Mouse (Mus musculus): ENCODE measurements around the gene Kcnj3. TPM values are rescaled to one million over a fixed set of nuclear protein-coding genes. Genes with fewer than 3 reads are reported as not detected.
"Not testable (repeated sequence)": the region's sequence is repeated elsewhere in the genome, so short reads cannot be mapped to it uniquely, and the experiment has no call there.

The Kcnj3 gene
- polyA plus RNA-seq, 1 experiment from 2014 or later = 0.43 TPM

GRCm38 (mm10) chr2:55479933-55480601 lies 44.3 kb downstream of the Kcnj3 start:
- 80% methylated on average over 4 of the region's 4 CpGs for WGBS
- H3K4me3 ChIP-seq (ENCODE audit: low read depth, low read length) = no peak overlapping the region
- no peak overlapping the region for H3K4me2 ChIP-seq (replicated peaks; ENCODE audit: low read depth, low read length)
- H3K4me1 ChIP-seq (ENCODE audit: control insufficient read depth, insufficient read depth, low read length) = no peaks in the 10 kb centered on the region
- H3K9me3 ChIP-seq (ENCODE audit: control insufficient read depth, low read depth, low read length) = no peaks in the 10 kb centered on the region
- H3K36me3 ChIP-seq (ENCODE audit: control insufficient read depth, insufficient read depth, low read length) = no peaks in the 10 kb centered on the region
- H3K27ac ChIP-seq (ENCODE audit: low read length) = no peak overlapping the region
- no peak overlapping the region for H3K9ac ChIP-seq (replicated peaks; ENCODE audit: low read depth, low read length)
- H3K27me3 ChIP-seq (ENCODE audit: control insufficient read depth, insufficient read depth, low read length) = no peaks in the 10 kb centered on the region
- ATAC-seq (ENCODE audit: insufficient number of reproducible peaks, insufficient read depth, low FRiP score, low read depth) = no peak

GRCm38 (mm10) chr2:55480602-55480965 lies 44.8 kb downstream of the Kcnj3 start:
- no peak for ATAC-seq (ENCODE audit: insufficient number of reproducible peaks, insufficient read depth, low FRiP score, low read depth)
- Histone ChIP-seq H3K4me3 (ENCODE audit: low read depth, low read length) (no peak overlapping the region), H3K27me3 (ENCODE audit: control insufficient read depth, insufficient read depth, low read length) (no peaks in the 10 kb centered on the region), H3K4me1 (ENCODE audit: control insufficient read depth, insufficient read depth, low read length) (no peaks in the 10 kb centered on the region), H3K27ac (ENCODE audit: low read length) (no peak overlapping the region), H3K9ac (replicated peaks; ENCODE audit: low read depth, low read length) (no peak overlapping the region), H3K4me2 (replicated peaks; ENCODE audit: low read depth, low read length) (no peak overlapping the region), H3K9me3 (ENCODE audit: control insufficient read depth, low read depth, low read length) (no peaks in the 10 kb centered on the region), H3K36me3 (ENCODE audit: control insufficient read depth, insufficient read depth, low read length) (no peaks in the 10 kb centered on the region)

GRCm38 (mm10) chr2:55485500-55486129 lies 49.8 kb downstream of the Kcnj3 start:
- not testable (repeated sequence) for ATAC-seq (ENCODE audit: insufficient number of reproducible peaks, insufficient read depth, low FRiP score, low read depth); H3K36me3 ChIP-seq (ENCODE audit: control insufficient read depth, insufficient read depth, low read length)
- WGBS = 81% methylated on average over 7 of the region's 7 CpGs

GRCm38 (mm10) chr2:55503390-55504176 lies 67.8 kb downstream of the Kcnj3 start:
- no peaks in the 10 kb centered on the region for H3K36me3 ChIP-seq (ENCODE audit: control insufficient read depth, insufficient read depth, low read length)
- H3K9me3 ChIP-seq (ENCODE audit: control insufficient read depth, low read depth, low read length) = no peaks in the 10 kb centered on the region
- no peak overlapping the region for H3K27ac ChIP-seq (ENCODE audit: low read length)
- no peak overlapping the region for H3K4me3 ChIP-seq (ENCODE audit: low read depth, low read length)
- H3K4me2 ChIP-seq (replicated peaks; ENCODE audit: low read depth, low read length) = no peak overlapping the region
- WGBS = 45% methylated on average over 9 of the region's 9 CpGs
- no peaks in the 10 kb centered on the region; the same call in 1 of the 2 replicates for H3K4me1 ChIP-seq (ENCODE audit: control insufficient read depth, insufficient read depth, low read length)
- H3K27me3 ChIP-seq (ENCODE audit: control insufficient read depth, insufficient read depth, low read length) = no peaks in the 10 kb centered on the region
- H3K9ac ChIP-seq (replicated peaks; ENCODE audit: low read depth, low read length) = no peak overlapping the region
- no peak for ATAC-seq (ENCODE audit: insufficient number of reproducible peaks, insufficient read depth, low FRiP score, low read depth)

More at GRCm38 (mm10) chr2:55485500-55486129, 49.8 kb downstream of the Kcnj3 start:
- H3K27ac ChIP-seq (ENCODE audit: low read length); H3K4me2 ChIP-seq (replicated peaks; ENCODE audit: low read depth, low read length); H3K4me3 ChIP-seq (ENCODE audit: low read depth, low read length); H3K9me3 ChIP-seq (ENCODE audit: control insufficient read depth, low read depth, low read length); H3K4me1 ChIP-seq (ENCODE audit: control insufficient read depth, insufficient read depth, low read length); H3K27me3 ChIP-seq (ENCODE audit: control insufficient read depth, insufficient read depth, low read length); H3K9ac ChIP-seq (replicated peaks; ENCODE audit: low read depth, low read length): not testable (repeated sequence)

GRCm38 (mm10) chr2:55505712-55506111 lies 69.9 kb downstream of the Kcnj3 start:
- H3K4me2 ChIP-seq (replicated peaks; ENCODE audit: low read depth, low read length) = no peak overlapping the region
- no peaks in the 10 kb centered on the region for H3K27me3 ChIP-seq (ENCODE audit: control insufficient read depth, insufficient read depth, low read length)
- WGBS = 86% methylated on average over 1 of the region's 1 CpGs
- no peaks in the 10 kb centered on the region for H3K36me3 ChIP-seq (ENCODE audit: control insufficient read depth, insufficient read depth, low read length)
- no peak overlapping the region for H3K4me3 ChIP-seq (ENCODE audit: low read depth, low read length)
- no peak overlapping the region for H3K27ac ChIP-seq (ENCODE audit: low read length)
- ATAC-seq (ENCODE audit: insufficient number of reproducible peaks, insufficient read depth, low FRiP score, low read depth) = no peak
- H3K9ac ChIP-seq (replicated peaks; ENCODE audit: low read depth, low read length) = no peak overlapping the region
- H3K4me1 ChIP-seq (ENCODE audit: control insufficient read depth, insufficient read depth, low read length) = no peaks in the 10 kb centered on the region; the same call in 1 of the 2 replicates
- H3K9me3 ChIP-seq (ENCODE audit: control insufficient read depth, low read depth, low read length) = no peaks in the 10 kb centered on the region

GRCm38 (mm10) chr2:55517297-55517696 lies 81.5 kb downstream of the Kcnj3 start:
- ATAC-seq (ENCODE audit: insufficient number of reproducible peaks, insufficient read depth, low FRiP score, low read depth) = no peak
- Histone ChIP-seq H3K4me3 (ENCODE audit: low read depth, low read length) (no peak overlapping the region), H3K27me3 (ENCODE audit: control insufficient read depth, insufficient read depth, low read length) (no peaks in the 10 kb centered on the region), H3K9ac (replicated peaks; ENCODE audit: low read depth, low read length) (no peak overlapping the region), H3K9me3 (ENCODE audit: control insufficient read depth, low read depth, low read length) (no peaks in the 10 kb centered on the region), H3K36me3 (ENCODE audit: control insufficient read depth, insufficient read depth, low read length) (no peaks in the 10 kb centered on the region), H3K4me1 (ENCODE audit: control insufficient read depth, insufficient read depth, low read length) (no peaks in the 10 kb centered on the region), H3K27ac (ENCODE audit: low read length) (no peak overlapping the region), H3K4me2 (replicated peaks; ENCODE audit: low read depth, low read length) (no peak overlapping the region)

GRCm38 (mm10) chr2:55532738-55533491 lies 97.1 kb downstream of the Kcnj3 start:
- H3K27me3 ChIP-seq (ENCODE audit: control insufficient read depth, insufficient read depth, low read length) = no peaks in the 10 kb centered on the region
- ATAC-seq (ENCODE audit: insufficient number of reproducible peaks, insufficient read depth, low FRiP score, low read depth) = no peak
- 82% methylated on average over 8 of the region's 8 CpGs for WGBS

GRCm38 (mm10) chr2:55534946-55535345 lies 99.2 kb downstream of the Kcnj3 start:
- Histone ChIP-seq H3K36me3 (ENCODE audit: control insufficient read depth, insufficient read depth, low read length) (no peaks in the 10 kb centered on the region), H3K9ac (replicated peaks; ENCODE audit: low read depth, low read length) (no peak overlapping the region), H3K4me3 (ENCODE audit: low read depth, low read length) (no peak overlapping the region), H3K4me2 (replicated peaks; ENCODE audit: low read depth, low read length) (no peak overlapping the region), H3K4me1 (ENCODE audit: control insufficient read depth, insufficient read depth, low read length) (no peaks in the 10 kb centered on the region), H3K27ac (ENCODE audit: low read length) (no peak overlapping the region), H3K27me3 (ENCODE audit: control insufficient read depth, insufficient read depth, low read length) (no peaks in the 10 kb centered on the region), H3K9me3 (ENCODE audit: control insufficient read depth, low read depth, low read length) (no peaks in the 10 kb centered on the region)
- WGBS = 91% methylated on average over 2 of the region's 2 CpGs
- ATAC-seq (ENCODE audit: insufficient number of reproducible peaks, insufficient read depth, low FRiP score, low read depth) = no peak

More at GRCm38 (mm10) chr2:55532738-55533491, 97.1 kb downstream of the Kcnj3 start:
- H3K4me2 ChIP-seq (replicated peaks; ENCODE audit: low read depth, low read length) = no peak overlapping the region
- no peak overlapping the region for H3K27ac ChIP-seq (ENCODE audit: low read length)
- no peaks in the 10 kb centered on the region for H3K4me1 ChIP-seq (ENCODE audit: control insufficient read depth, insufficient read depth, low read length)
- no peak overlapping the region for H3K9ac ChIP-seq (replicated peaks; ENCODE audit: low read depth, low read length)
- H3K4me3 ChIP-seq (ENCODE audit: low read depth, low read length) = no peak overlapping the region
- no peaks in the 10 kb centered on the region for H3K36me3 ChIP-seq (ENCODE audit: control insufficient read depth, insufficient read depth, low read length)
- H3K9me3 ChIP-seq (ENCODE audit: control insufficient read depth, low read depth, low read length) = no peaks in the 10 kb centered on the region
